Mouse (Mus musculus) testis, adult 2 months (tissue): ENCODE results near the gene Xylt1. TPM values are rescaled to one million over a fixed set of nuclear protein-coding genes. Genes with fewer than 3 reads are reported as not detected.

Experiments used
- H3K27ac ChIP-seq: fragments of 200-500 bp; 2 replicates; pipeline ENCODE4 v1.5.1; 2012; ENCODE audit warnings: low read depth, low read length; ENCODE audit not compliant: control insufficient read depth, insufficient read depth
- H3K27me3 ChIP-seq: fragments of 200-500 bp; 2 replicates; pipeline ENCODE4 v1.6.1; 2012; ENCODE audit warnings: mild to moderate bottlenecking, low read length, moderate library complexity; ENCODE audit not compliant: control insufficient read depth, insufficient read depth
- H3K36me3 ChIP-seq: fragments of 200-500 bp; 2 replicates; pipeline ENCODE4 v1.6.1; 2012; ENCODE audit warnings: mild to moderate bottlenecking, low read length; ENCODE audit not compliant: control insufficient read depth, insufficient read depth
- H3K4me1 ChIP-seq: fragments of 200-500 bp; 2 replicates; pipeline ENCODE4 v1.6.1; 2012; ENCODE audit warnings: low read length; ENCODE audit not compliant: control insufficient read depth, insufficient read depth
- H3K4me3 ChIP-seq: fragments of 200-500 bp; 2 replicates; pipeline ENCODE4 v1.5.1; 2012; ENCODE audit warnings: low read depth, mild to moderate bottlenecking, low read length, moderate library complexity, mixed read lengths; ENCODE audit not compliant: control insufficient read depth
- CTCF ChIP-seq: fragments of 200-500 bp; IDR thresholded peaks from 2 replicates; pipeline ENCODE4 v1.5.1; 2012; ENCODE audit warnings: low read depth, mild to moderate bottlenecking, inconsistent platforms, low read length, moderate library complexity; ENCODE audit not compliant: control insufficient read depth, insufficient read depth, insufficient replicate concordance
- POLR2A ChIP-seq: fragments of 200-500 bp; IDR thresholded peaks from 2 replicates; pipeline ENCODE4 v1.6.1; 2012; ENCODE audit warnings: low read depth, mild to moderate bottlenecking, inconsistent platforms, low read length, moderate library complexity; ENCODE audit not compliant: control insufficient read depth
- polyA plus RNA-seq: library from polyadenylated mRNA; depleted of rRNA; stranded (reverse); fragments of >200 nt; gene quantifications from 2 replicates; pipeline ENCODE4 v1.2.3, GENCODE M21; 2012

Gene Xylt1
- polyA plus RNA-seq, 1 experiment: 0.79 TPM

DNA sequence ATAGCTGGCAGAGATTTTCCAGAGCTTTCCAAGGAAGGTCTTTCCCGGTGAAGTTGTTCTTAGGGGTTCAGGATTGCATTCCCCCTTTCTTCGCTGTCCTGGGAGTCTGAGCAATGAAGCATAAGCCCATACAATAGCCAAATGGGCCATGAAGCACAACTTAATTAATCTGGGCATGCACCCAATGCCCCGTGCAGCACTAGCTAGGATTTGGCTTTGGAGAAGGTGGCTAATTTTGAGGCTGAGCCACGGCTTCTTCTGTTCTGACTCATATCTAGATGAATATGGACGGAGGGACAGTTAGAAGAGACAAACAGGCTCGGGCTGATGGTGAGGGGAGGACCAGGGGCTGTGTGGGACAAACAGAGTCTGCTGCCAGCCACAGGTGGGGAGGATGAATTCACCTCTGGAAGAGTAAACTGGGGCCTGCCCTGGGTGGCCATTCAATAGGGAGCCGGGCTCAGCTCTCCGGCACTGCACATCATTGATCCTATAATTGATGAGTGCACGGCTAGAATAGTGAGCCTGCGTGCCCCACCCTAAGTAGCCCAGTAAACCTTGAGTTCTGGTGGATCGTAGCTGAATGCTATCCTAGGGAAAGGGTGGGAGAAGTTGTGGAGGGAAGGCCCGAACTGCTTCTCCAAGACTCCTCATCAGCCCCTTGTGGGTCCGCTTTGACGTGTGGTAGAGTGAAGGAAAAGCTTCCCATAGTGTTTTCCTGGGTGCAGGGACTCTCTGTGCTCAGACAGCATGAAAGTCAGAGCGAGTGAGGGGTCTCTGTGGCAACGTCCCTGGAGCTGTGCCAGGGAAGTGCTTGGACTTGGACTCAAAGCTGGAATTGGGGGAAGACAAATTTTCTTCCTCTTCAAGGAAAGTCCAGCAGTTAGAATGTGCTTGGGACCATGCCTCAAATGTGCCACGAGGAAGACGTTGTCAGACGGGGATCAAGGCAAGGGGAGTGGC, 92.3 kb downstream of the Xylt1 start:
- H3K27ac ChIP-seq: no peak overlapping the region
- H3K36me3 ChIP-seq: no peaks in the 10 kb centered on the region
- no peaks in the 10 kb centered on the region for H3K27me3 ChIP-seq
- TF ChIP-seq POLR2A (no peak), CTCF (no peak)
- no peaks in the 10 kb centered on the region for H3K4me1 ChIP-seq
- no peak overlapping the region for H3K4me3 ChIP-seq

DNA sequence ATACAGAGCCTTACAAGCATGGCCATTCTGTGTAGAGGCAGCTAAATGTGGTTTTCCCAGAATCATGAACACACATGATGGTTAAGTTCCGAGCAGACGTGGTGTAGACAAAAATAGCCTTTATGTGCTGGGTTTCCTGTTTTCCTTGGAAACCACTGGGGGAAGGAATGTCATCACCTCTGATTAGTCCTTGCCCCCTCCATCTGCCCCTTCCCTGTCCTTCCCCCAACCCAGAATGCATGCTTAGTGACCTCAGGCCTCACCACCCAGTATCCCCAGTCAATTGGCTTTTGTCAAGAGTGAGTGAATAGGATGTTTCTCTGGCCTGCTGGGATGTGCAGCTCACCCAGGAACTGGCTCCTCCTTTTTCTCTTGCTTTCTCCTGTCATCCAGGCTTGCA, 93.5 kb downstream of the Xylt1 start:
- Histone ChIP-seq H3K36me3 (no peaks in the 10 kb centered on the region), H3K27ac (no peak overlapping the region), H3K4me3 (no peak overlapping the region), H3K27me3 (no peaks in the 10 kb centered on the region), H3K4me1 (no peaks in the 10 kb centered on the region)
- TF ChIP-seq POLR2A (no peak), CTCF (no peak)

DNA sequence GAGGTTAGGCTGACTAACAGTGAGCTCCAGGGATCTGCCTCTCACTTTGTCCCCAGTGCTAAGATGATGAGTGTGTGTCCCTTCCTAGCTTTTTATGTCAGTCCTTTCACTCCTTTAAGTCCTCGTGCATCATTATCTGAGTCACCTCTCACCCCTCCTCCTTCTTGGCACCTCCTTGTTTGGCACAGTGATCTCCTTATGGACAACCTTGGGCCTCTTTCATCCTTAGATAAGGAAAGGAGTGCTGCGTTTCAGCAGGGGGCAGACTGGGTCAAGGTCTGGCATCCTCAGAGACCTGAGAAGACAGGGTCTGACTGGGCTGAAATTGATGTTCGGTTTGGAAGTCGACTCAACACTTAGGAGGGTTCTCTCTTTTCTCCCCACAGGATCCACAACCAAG, 94.3 kb downstream of the Xylt1 start:
- no peaks in the 10 kb centered on the region for H3K36me3 ChIP-seq
- no peaks in the 10 kb centered on the region for H3K4me1 ChIP-seq
- H3K27ac ChIP-seq: no peak overlapping the region
- no peaks in the 10 kb centered on the region for H3K27me3 ChIP-seq
- no peak for TF ChIP-seq CTCF
- TF ChIP-seq POLR2A: no peak
- H3K4me3 ChIP-seq: no peak overlapping the region

DNA sequence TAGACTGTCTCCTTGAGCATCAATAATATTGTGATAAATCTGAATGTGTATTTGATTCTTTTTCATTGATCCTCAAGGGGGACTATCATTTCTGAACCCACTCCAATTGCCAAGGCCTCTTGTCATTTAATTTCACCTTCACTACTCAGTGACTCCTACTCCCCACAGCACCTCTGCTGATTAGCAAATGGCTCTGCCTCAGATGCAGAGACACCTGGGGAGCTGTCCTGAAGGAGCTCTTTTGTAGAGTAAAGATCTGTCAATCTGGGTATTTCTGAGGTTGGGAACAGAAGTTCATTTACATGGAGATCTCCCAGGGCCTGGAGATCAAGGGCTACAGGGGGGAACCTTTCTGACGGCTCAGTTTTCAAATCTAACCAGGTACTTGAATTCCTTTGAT, 98.2 kb downstream of the Xylt1 start:
- H3K27me3 ChIP-seq: no peaks in the 10 kb centered on the region
- H3K36me3 ChIP-seq: no peaks in the 10 kb centered on the region
- H3K4me3 ChIP-seq: no peak overlapping the region
- H3K4me1 ChIP-seq: no peaks in the 10 kb centered on the region
- no peak for TF ChIP-seq CTCF
- TF ChIP-seq POLR2A: no peak
- no peak overlapping the region for H3K27ac ChIP-seq

DNA sequence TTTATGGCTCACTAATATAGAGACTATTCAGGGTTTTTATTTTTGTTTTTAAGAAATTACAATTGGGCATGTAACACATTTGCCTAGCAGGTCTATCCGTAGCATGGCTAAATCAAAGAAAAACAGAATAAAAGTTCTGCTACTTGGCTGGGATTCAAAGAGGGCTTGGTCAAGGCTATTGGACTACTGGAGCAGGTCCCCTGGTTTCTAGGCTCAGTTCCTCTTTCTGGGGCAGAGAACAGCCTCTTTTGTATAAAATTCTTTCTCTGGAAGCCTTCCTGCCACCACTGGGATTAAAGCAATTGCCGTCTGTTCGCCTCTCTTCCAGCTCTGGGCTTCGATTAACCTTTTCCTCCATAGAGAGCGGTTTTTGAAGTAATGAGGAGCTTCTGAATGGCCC, 100.1 kb downstream of the Xylt1 start:
- H3K36me3 ChIP-seq: no peaks in the 10 kb centered on the region
- H3K4me1 ChIP-seq: no peaks in the 10 kb centered on the region
- H3K4me3 ChIP-seq: no peak overlapping the region
- TF ChIP-seq POLR2A (no peak), CTCF (no peak)
- no peaks in the 10 kb centered on the region for H3K27me3 ChIP-seq
- no peak overlapping the region for H3K27ac ChIP-seq

DNA sequence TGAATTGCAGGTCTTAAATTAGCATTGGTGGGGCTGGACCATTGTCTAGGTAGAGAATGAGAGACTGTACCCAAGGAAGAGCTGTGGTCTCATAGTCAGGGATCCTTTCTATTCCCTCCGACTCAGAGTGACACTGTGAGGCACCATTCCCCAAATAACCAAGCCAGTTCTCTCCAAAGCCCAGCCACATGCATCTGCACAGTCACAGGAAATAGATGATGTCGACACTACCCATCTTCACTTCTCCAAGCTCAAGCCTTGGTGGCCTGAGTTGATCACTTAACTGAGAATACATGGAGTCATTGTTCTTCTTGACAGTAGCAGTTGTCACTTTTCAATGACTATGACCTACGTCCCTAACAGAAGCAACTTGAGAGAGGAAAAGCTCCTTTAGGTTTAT, 100.6 kb downstream of the Xylt1 start:
- H3K4me1 ChIP-seq: no peaks in the 10 kb centered on the region
- H3K4me3 ChIP-seq: no peak overlapping the region
- TF ChIP-seq CTCF (no peak), POLR2A (no peak)
- no peaks in the 10 kb centered on the region for H3K27me3 ChIP-seq
- no peak overlapping the region for H3K27ac ChIP-seq
- no peaks in the 10 kb centered on the region for H3K36me3 ChIP-seq

DNA sequence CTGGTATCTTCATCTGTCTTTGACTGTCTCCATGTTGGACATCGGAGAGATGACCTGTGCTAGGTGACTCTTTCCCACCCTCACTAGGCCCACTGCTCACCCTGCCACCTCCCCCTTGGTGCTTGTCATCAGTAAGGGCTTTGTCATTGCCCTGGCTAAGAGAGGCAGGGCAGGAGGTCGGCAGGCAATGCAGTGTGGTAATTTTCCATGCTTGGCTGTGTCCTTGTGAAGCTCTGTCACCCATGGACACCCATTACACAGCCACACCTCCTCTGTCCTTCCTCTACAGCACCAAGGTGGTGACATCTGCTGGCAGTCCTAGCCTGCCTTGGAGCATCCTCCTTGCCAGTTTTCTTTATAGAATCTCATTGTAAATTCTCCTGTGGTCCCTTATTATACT, 101.9 kb downstream of the Xylt1 start:
- Histone ChIP-seq H3K27me3 (no peaks in the 10 kb centered on the region), H3K4me3 (no peak overlapping the region), H3K36me3 (no peaks in the 10 kb centered on the region), H3K27ac (no peak overlapping the region), H3K4me1 (no peaks in the 10 kb centered on the region)
- TF ChIP-seq POLR2A: no peak
- no peak for TF ChIP-seq CTCF
